Mouse (Mus musculus) bone marrow, adult 2 months (tissue): ENCODE measurements around the gene Spdya. TPM values are rescaled to one million over a fixed set of nuclear protein-coding genes. Genes with fewer than 3 reads are reported as not detected.

Experiments used
- H3K27ac ChIP-seq: fragments of 200-500 bp; 2 replicates; pipeline ENCODE4 v1.5.1; 2012; ENCODE audit warnings: low read depth, mild to moderate bottlenecking, control low read depth, inconsistent platforms, low read length; ENCODE audit not compliant: control insufficient read depth, poor library complexity, insufficient read depth
- H3K4me1 ChIP-seq: fragments of 200-500 bp; 2 replicates; pipeline ENCODE4 v1.6.1; 2011; ENCODE audit warnings: low read length; ENCODE audit not compliant: control insufficient read depth, insufficient read depth
- H3K4me3 ChIP-seq: fragments of 200-500 bp; replicated peaks from 2 replicates; pipeline ENCODE3; 2011; ENCODE audit warnings: mild to moderate bottlenecking, low read depth, low read length, control low read depth; ENCODE audit not compliant: control insufficient read depth
- CTCF ChIP-seq: fragments of 200-500 bp; IDR thresholded peaks from 2 replicates; pipeline ENCODE4 v1.5.1; 2011; ENCODE audit warnings: low read length, control low read depth; ENCODE audit not compliant: control insufficient read depth, insufficient read depth
- POLR2A ChIP-seq: fragments of 200-500 bp; IDR thresholded peaks from 2 replicates; pipeline ENCODE4 v1.6.1; 2011; ENCODE audit warnings: low read depth, mild to moderate bottlenecking, control low read depth, low read length, borderline replicate concordance; ENCODE audit not compliant: control insufficient read depth
- WGBS: fragments of 180-500 bp; shearing (Covaris S2); methylation state at CpG from one replicate; pipeline ENCODE4 v1.1.7; 2018; 5-methylcytosine and 5-hydroxymethylcytosine counted together
- polyA plus RNA-seq: library from polyadenylated mRNA; stranded (reverse); fragments of >200 nt; gene quantifications from 2 replicates; pipeline ENCODE4 v1.2.4, GENCODE M21; 2011; ENCODE audit warnings: low replicate concordance; ENCODE audit not compliant: missing spikeins, insufficient read depth, insufficient read length

The Spdya gene
- polyA plus RNA-seq, 1 experiment = not detected

- H3K4me1 ChIP-seq = no peaks in the 10 kb centered on the region; the same call in 1 of the 2 replicates
- H3K4me3 ChIP-seq = no peak overlapping the region
- WGBS = 0% methylated on average over 1 of the region's 1 CpGs
- H3K27ac ChIP-seq = no peak overlapping the region
- TF ChIP-seq POLR2A (no peak), CTCF (no peak)
These were observed 3.3 kb upstream of the Spdya start for GRCm38 (mm10) chr17:71548586-71548985.

GRCm38 (mm10) chr17:71551350-71551749, 511 bp upstream of the Spdya start:
- peak overlapping the region; percentile 63 for H3K4me3 ChIP-seq
- TF ChIP-seq CTCF = no peak
- no peak for TF ChIP-seq POLR2A
- H3K27ac ChIP-seq = no peak overlapping the region
- no peaks in the 10 kb centered on the region; the same call in 1 of the 2 replicates for H3K4me1 ChIP-seq
- WGBS = 7% methylated on average over 6 of the region's 6 CpGs

- H3K4me3 ChIP-seq = no peak overlapping the region
- H3K27ac ChIP-seq = no peak overlapping the region
- H3K4me1 ChIP-seq = no peaks in the 10 kb centered on the region; the same call in 1 of the 2 replicates
- 12% methylated on average over 11 of the region's 11 CpGs for WGBS
- TF ChIP-seq CTCF (no peak), POLR2A (no peak)
These were observed 1.0 kb downstream of the Spdya start for GRCm38 (mm10) chr17:71552901-71553300.

- Histone ChIP-seq H3K4me1 (no peaks in the 10 kb centered on the region), H3K4me3 (no peak overlapping the region), H3K27ac (no peak overlapping the region)
- no peak for TF ChIP-seq POLR2A
- no peak for TF ChIP-seq CTCF
These were observed 9.8 kb downstream of the Spdya start for GRCm38 (mm10) chr17:71561631-71562030.

- TF ChIP-seq CTCF (no peak), POLR2A (no peak)
- Histone ChIP-seq H3K4me1 (no peaks in the 10 kb centered on the region), H3K4me3 (no peak overlapping the region), H3K27ac (no peak overlapping the region)
- 63% methylated on average over 1 of the region's 1 CpGs for WGBS
These were observed 27.4 kb downstream of the Spdya start for GRCm38 (mm10) chr17:71579176-71579705.

- H3K4me3 ChIP-seq = peak overlapping the region; percentile 95
- H3K27ac ChIP-seq = peak overlapping the region; percentile 51; the same call in 1 of the 2 replicates
- WGBS = under 1% methylated on average over 48 of the region's 48 CpGs
- TF ChIP-seq CTCF (no peak), POLR2A (no peak)
- no peaks in the 10 kb centered on the region; the same call in 1 of the 2 replicates for H3K4me1 ChIP-seq
These were observed 46.2 kb downstream of the Spdya start for GRCm38 (mm10) chr17:71597881-71598658.

GRCm38 (mm10) chr17:71598659-71599554, 47.0 kb downstream of the Spdya start:
- 4% methylated on average over 42 of the region's 42 CpGs for WGBS
- TF ChIP-seq POLR2A (0 out of 2 replicates have a peak, but pooled peaks have one; percentile 61), CTCF (no peak)

GRCm38 (mm10) chr17:71615638-71616318, 63.9 kb downstream of the Spdya start, which contains the start of gene Wdr43:
Gene Wdr43, plus strand, starts transcription at chr17:71615895.
- 5% methylated on average over 40 of the region's 40 CpGs for WGBS
- H3K4me3 ChIP-seq = peak within 1 kb of the TSS; percentile 99
- no peaks in the 10 kb centered on the region for H3K4me1 ChIP-seq
- peak; percentile 58; the same call in 1 of the 2 replicates for TF ChIP-seq POLR2A
- no peak for TF ChIP-seq CTCF
- H3K27ac ChIP-seq = peak within 1 kb of the TSS; percentile 60

More at GRCm38 (mm10) chr17:71598659-71599554, 47.0 kb downstream of the Spdya start:
- Histone ChIP-seq H3K4me3 (peak overlapping the region; percentile 95), H3K4me1 (no peaks in the 10 kb centered on the region; the same call in 1 of the 2 replicates), H3K27ac (peak overlapping the region; percentile 51; the same call in 1 of the 2 replicates)
